Mouse (Mus musculus) frontal cortex, adult (tissue): ENCODE measurements around the gene Mcub.

Source experiments
- ATAC-seq: cut with Nextera tagmentation; 2 replicates; pipeline ENCODE4 v1.9.2; 2017; ENCODE audit warnings: mild to moderate bottlenecking, moderate library complexity, mixed read lengths; ENCODE audit not compliant: low TSS enrichment

The Mcub gene

DNA sequence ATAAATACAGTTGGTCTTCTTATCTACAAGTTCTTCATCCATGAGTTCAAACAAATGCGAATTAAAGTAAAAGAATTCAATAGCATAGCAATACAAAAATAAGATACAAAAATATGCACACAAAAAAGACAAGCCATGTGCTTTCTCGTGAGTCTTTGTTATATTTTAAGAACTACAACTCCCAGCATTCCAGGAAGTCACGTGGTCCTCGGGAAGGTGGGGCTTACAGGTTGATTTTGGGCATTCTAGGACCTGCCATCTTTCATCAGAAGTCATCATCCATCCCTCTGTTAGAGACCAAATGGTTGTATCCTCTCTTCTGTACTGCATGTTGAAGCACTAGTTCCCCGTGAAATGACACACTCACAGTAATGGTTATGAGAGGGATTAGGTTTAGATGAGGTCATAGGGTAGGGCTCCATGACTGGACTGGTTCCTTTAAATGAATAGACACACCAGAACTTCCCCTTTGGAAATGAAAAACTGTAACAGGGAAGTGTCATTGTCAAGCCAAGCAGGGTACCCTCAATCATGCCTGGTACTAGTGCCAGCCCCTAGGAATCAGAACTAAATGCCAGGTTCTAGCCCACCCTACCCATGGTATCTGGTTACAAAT, 20.7 kb downstream of the Mcub start:
- no peak for ATAC-seq

DNA sequence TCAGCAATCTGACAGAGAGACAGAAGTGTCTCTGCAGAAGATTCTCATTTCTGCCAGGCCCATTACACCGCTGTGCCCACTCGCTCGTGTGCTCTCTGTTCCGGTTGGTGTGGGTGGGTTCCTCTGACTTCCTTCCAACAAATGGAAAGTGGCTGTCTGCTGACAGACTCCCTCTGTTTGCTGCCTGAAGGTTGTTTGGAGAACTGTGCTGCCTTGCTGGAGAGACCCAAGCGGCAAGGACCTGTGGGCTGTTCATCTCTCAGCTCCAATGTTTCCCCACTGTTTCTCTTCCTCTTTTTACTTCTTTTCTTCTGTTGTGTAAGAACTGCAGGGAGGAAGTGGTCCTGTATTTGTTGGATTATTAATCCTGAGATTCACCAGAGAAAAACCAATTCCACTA, 21.6 kb downstream of the Mcub start:
- peak; percentile 99 for ATAC-seq

DNA sequence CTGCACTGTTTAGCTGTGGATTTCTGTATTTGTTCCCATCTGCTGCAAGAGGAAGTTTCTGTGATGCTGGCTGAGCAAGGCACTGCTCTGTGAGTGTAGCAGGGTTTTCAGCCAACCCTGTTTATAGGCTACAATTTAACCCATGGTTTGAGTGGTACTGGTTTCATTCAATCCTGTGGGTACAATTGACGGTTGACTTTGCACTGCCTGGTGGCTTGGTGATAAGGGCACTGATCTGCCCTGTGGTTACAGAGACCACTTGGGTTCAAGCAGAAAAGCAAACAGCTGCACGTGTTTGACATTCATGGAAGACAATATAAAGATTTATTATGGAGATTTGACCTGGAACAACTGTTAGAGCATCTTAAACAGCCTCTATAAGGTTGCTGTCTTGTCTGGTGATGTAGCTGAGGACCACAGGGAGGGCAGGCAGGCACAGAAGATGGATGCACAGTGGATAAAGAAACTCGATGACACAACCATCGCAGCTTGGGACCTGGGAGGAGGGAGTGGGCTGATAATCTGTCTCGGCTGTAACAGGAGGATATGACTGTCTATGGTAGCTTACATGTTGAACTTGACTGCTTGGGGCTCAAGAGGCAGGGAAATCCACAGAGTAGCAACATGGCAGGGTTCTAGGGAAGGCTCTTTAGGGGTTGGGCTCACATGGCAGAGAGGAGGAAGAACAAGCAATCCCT, 23.6 kb downstream of the Mcub start:
- ATAC-seq = no peak

DNA sequence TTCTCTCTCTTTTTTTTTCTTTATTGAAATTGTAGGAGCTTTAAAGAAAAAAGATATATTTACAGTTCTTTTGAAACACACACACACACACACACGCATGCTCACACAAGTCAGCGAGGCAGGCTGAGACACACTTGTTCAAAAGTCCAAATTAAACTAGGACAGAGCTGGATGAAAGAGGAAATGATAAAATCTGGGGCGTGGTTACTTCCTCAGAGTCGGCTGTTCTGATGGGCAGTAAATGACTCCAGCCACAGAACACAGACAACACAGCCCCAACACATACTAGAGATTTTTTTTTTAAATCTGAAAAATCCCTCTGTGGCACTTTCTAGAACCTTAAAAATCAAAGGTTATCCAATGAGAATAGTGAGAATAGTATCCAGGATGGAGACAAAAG, 26.2 kb downstream of the Mcub start:
- no peak for ATAC-seq

DNA sequence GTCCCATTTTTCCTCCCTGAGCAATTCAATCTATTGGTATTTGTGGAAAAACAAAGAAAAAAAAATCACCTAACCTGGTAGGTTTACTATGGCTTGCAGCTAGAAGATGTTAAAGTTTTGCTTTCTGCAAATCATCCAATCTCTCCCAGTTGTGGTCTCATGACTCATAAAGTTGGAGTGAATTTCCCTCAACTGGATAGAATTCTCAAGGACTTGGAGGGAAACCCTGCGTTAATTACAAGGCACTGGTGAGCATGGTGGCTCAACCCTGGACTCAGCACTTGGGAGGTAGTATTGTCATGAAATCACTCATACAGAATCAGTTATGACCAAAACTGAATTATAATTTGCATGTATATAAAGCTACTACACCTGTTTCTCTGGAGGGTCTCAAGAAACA, 28.7 kb downstream of the Mcub start:
- no peak for ATAC-seq

DNA sequence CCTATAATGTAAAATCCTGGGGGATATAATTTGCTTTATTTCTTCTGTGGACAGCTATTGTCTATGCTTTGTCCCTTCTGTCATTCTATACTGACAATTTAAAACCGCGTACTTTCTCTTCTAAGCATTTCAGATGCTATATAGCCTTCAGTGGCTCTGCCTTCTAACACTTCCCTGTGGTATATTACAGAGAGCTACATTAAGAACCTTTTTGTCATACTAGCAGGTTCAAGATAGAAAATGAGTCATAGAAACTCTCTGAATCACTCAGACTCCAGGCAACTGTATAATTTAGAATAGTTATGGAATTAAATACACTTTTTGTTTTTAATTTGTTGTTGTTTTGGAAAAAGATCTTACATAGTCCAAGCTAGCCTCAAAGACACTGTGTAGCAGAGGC, 29.2 kb downstream of the Mcub start:
- ATAC-seq = peak; percentile 99

DNA sequence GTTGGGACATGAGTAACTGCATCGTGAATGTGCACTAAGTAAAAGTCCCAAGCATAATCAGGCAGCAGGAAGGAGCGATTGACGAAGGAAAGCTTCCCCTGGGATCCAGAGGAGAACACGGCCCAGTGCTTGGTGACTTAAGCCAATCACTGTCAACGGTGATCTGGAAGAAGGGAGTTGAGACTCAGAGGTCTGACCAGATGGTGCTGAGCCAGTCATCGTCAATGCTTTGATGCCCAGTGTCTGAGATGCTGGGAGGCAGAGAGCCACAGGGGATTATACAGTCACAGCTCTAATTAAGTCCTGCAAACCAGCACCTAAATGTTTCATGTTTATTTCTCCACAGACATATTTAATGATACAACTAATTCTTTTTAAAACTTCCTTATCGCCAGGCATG, 30.9 kb downstream of the Mcub start:
- no peak for ATAC-seq

DNA sequence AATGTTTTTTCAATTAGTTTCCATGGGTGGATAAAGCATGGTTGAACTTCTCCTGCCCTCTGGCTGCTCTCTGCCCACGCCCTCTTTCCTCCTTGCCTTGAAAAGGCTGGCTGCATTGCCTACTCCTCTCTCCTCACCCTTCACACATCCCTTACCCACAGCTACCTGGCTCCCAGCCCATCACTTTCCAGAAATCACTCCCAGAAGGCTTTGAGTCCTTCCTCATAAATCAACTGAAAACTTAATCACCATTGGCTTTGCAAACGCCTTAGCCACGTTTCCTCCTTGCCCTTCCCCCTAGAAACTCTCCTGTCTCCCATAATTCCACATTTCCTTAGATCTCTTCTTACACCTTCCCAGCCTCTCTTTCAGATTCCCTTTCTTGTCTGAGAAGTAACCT, 32.2 kb downstream of the Mcub start:
- ATAC-seq = no peak

DNA sequence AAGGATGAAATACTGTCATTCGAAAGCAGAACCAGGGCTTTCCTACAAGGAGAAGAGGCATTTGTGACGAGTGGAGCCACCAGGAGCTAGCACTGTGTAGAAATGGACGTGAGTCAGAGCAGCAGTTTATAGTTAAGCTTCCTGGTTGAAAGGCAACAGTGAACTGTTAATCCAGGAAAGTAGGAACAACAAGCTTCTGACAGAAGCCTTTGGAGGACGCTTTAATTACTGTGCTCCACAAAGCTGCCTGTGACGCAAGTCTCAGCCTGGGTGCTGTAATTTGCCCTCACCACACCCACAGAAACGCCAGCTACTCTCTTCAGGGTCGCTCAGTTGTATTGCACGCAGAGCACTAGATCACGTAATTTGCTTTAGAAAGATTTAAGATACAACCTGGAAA, 33.4 kb downstream of the Mcub start:
- peak; percentile 56; the same call in 1 of the 2 replicates for ATAC-seq

DNA sequence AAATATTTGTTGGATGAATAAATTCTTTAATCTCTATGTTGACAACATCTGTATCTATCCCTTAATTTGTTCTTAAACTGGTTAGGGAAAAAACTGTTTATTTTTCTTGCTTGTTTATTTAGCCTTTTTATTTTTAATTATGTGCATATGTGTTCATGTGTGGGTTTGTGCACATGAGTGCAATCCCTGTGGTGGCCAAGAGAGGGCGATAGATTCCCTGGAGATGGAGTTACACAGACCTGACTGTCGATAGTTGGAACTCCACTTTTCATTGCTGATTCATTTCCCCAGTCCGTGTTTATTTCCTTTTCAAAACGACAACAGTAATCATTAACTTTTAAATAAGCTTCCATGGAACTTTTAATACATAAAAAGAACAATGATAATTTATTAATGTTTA, 37.6 kb downstream of the Mcub start:
- ATAC-seq = no peak

DNA sequence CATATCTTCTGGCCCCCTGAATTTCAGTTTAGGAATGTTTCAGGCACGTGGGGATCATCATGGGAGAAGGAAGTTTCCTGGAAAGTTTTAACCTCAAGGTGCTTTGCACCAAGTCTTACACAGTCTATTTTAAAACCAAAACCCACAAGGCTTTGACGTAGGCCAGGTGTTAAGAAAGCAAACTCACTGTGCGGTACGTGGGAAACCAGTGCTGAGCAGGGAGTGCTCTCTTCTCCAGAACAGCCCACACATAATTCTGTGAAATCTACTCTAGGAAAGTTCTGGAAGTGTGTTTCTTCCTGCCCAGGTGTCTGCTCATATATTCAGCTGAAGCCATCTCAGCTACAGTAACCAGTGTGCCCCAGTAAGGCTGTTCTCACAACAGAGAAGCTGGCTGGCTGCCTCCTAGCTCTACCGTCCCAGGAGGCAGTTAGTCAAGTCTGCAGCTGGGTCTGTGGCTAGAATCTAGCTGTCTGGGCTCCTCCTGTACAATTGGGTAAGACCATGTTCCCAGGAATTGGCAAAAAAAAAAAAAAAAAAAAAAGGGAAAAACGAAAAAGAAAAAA, 39.7 kb downstream of the Mcub start:
- ATAC-seq = peak; percentile 96

DNA sequence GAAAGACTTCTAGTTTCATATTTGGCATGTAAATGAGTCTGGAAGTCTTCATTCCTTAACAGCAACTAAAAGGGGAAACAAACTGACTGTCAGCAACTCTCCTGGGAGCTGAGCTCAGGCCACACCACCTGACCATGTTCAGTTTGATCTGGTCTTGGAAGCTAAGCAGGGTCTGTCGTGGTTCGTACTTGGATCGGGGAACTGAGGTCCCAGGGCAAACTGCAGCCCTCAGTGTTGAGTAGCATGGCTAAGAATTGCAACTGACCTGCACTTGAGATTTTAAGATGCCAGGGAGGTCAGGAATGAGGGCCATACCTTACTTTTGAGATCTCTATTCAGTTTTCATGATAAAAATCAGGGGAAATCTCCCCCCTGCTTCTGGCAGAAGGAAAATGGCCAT, 44.1 kb downstream of the Mcub start:
- ATAC-seq = no peak

DNA sequence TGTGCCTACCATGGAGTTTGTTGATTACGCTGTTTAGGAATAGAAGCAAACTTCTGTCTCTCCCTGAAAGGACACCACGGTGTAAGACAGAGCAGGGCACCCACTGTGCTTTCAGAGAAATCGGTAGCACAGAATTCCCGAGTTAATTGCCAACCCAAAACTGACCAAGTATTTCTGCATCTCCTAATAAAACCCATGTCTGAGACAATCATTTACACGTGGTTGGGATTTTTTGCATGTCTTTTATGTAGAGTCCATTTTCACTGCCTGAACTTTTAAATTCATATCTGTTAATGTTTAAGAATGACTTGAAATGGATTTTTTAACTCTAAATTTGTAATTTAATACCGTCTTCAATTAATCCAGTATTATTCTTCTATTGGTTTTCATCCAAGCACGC, 46.4 kb downstream of the Mcub start:
- ATAC-seq = no peak

DNA sequence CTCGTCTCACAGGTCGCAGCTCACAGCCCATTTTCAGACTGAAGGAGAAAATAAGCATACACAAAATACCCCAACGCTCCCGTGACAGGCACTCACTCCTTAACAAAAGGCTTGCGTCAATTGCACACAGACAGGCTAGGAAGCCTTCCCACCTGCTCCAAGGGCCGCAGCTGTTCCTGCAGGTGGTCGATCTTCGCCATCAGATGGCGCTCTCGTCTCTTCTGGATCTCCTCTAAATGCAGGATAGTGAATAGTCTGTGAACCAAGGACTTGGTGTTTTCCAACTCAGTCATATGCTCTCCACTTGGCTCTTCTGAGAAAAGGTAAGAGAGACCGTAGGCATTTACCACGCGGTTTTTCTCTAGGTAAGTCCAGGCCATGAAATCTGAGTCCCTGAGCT, 51.6 kb downstream of the Mcub start:
- peak; percentile 98 for ATAC-seq

DNA sequence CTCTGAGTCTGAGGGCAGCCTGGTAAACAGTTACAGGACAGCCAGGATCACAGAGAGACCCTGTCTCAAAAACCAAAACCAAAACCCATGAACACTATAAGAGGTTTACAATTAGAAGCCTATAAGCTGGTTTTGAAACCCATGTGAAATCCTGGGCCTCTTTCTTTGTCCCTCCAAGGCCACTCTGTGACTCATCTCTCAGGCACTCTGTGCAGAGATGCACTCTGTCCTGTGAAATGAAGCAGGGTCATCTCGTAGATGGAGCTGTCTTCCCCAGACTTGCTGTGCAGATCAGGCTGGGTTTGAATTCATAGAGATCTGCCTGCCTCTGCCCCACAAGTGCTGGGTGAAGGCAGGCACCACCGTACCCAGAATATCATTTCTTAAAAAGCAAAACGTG, 52.6 kb downstream of the Mcub start:
- ATAC-seq = no peak

DNA sequence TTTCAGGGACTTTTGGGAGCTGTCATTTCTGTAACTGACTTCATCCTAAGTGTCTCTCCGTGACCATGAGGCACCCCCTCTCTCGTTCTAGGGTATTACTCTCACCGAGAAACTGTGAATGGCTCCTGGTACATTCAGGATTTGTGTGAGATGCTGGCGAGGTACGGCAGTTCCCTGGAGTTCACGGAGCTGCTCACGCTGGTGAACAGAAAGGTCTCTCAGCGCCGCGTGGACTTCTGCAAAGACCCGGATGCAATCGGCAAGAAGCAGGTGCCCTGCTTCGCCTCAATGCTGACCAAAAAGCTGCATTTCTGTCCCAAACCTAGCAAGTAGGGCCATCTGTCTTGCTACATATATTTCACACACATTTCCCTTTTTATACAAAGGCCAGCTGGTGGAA, 56.8 kb downstream of the Mcub start:
- ATAC-seq = no peak

DNA sequence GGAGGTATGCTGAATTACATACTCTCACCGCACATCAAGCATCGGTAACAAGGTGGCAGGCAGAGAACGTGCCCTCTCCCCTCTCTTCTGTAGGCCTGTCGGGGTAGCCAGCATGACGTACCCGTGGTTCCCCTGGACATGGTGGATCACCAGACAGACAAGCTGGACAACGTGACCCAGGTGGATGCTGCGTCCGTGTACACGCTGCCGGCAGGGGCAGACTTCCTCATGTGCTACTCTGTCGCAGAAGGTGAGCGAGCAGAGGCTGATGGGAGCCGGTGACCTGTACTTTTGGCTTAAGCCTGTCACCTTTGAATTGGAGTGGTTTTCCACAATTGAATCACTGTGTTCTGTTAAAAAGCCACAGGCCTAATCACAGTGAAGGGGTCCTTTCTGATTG, 58.0 kb downstream of the Mcub start:
- ATAC-seq = no peak

DNA sequence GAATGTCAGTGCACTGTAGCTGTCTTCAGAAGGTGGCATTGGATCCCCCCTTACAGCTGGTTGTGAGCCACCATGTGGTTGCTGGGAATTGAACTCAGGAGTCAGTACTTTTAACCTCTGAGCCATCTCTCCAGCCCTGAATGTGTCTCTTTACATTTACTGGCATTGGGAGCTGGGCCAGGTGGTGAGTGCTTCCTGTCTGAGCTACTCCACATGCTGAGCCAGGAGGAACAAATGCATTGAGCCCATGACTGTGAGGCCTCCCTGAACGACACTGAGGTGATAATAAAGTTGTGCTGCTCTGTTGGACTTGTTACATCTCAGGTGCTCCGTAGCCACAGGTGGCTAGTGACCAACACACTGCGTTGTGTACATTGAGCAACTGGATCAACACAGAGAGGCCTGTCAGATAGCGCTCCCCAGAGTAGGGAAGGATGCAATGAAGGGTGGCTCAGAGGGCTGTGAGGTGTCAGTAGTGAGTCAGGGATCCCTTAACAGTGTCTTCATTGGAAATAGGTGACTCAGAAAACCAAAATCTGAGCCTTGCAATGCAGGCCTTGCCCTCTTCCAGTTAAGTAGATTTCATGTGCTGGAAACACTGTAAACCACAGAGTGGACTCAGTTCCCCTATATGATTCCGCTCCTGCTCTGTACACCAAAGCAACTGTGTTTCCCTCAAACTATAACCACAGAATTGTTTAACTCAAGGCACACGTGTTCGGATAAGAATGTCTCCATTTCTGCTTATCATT, 65.4 kb downstream of the Mcub start:
- no peak for ATAC-seq

DNA sequence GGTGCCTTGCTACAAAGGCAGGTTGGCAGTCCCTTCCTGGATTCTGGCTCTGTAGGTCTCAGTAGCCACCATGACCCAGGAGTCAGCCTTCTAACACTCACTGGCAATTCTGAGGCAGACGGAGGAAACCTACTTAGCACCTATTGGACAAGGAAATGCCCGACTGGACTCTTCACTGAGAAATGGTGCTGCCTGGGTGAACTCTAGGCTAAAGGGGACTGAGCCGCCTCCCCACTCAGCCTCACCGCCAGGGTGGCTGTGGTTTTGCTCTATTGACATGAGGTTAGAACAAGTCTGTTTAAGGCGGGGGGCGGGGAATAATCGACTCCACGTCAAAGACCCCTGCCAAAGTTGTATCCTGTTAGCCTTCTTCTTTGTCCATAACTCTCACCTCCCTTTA, 66.1 kb downstream of the Mcub start:
- ATAC-seq = no peak

DNA sequence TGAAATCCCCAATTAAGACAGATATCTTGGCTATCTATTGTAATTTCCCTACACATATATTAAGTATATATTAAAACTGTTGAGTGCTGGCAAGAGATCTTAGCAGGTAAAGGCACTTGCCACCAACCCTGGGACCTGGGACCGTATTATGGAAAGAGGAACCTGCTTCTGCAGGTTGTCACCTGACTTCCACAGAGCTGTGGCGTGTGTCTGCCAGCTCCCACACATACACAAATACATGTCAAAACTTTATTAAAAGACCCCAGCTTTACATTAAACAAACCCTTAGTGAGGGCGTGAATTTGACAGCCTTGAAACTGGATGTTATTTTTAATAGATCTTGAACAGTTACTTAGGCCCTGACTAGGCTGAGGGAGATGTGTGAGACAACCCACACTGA, 66.6 kb downstream of the Mcub start:
- ATAC-seq = no peak

DNA sequence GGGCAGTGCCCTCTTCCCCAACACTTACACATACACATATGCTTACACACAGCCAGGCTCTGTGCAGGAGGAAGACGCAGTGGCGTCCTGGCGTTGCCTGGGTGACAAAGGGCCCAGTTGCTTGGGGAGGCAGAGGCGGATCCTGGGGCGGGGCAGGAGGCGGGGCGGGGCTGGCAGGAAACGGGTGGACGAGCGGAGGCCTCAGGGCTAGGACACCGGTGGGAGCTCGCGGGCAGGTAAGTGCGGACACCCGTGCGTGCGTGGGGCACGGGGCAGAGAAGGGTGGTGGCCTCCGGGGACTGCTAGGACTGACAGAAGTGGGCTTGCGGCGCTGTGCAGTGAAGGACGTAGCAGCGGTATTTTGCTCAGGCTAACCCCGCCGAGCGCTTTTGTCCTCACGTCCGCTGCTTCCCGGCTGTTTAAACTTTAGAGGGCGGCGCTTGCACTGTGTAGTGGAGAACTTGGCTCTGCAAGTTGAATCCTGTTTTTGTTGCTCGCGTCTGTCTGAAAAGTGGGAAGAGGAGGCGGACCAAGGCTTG, 68.7 kb downstream of the Mcub start, which contains the start of gene Casp6:
Gene Casp6 (plus strand): TSS at position 155 of the 539 bp plus-strand sequence.
- peak; percentile 92 for ATAC-seq

DNA sequence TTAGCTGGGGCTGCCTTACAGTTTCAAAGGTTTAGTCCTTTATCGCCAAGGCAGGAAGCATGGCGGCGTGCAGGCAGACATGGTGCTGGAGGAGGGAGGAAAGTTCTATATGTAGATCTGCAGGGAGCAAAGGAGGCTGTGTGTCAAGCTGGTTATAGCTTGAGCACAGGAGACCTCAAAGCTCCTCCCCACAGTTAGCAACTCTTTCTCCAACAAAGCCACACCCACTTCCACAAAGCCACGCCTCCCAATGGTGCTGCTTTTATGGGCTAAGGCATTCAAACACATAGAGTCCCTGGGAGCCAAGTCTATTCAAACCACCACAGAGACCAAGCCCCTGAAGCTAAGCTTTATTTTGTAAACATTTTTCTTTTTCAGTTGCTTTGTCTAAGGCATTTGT, 71.1 kb downstream of the Mcub start:
- ATAC-seq = no peak

DNA sequence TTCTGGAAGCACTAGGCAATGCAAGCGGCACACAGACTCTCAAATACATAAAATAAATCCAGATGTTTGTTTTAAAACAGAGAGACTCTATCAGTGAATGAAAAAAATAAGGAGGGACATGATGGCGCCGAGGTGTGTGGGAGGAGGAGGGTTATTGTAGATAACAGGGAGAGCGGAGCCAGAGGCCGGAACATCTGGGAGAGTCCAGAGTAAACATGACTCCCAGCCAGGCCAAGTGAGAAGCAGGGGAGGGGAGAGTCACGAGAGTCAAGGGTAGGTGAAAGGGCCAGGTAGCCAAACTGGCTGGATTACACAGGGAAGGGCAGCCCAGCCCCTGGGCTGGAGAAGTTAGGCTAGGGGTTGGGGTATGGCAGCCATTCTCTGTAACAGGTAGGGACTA, 73.4 kb downstream of the Mcub start:
- ATAC-seq = no peak
